Mouse (Mus musculus): ENCODE measurements around the gene Lad1. TPM values are rescaled to one million over a fixed set of nuclear protein-coding genes. Genes with fewer than 3 reads are reported as not detected.

The Lad1 gene
- polyA plus RNA-seq, 2 experiments = 12.2 to 25.9 TPM

DNA sequence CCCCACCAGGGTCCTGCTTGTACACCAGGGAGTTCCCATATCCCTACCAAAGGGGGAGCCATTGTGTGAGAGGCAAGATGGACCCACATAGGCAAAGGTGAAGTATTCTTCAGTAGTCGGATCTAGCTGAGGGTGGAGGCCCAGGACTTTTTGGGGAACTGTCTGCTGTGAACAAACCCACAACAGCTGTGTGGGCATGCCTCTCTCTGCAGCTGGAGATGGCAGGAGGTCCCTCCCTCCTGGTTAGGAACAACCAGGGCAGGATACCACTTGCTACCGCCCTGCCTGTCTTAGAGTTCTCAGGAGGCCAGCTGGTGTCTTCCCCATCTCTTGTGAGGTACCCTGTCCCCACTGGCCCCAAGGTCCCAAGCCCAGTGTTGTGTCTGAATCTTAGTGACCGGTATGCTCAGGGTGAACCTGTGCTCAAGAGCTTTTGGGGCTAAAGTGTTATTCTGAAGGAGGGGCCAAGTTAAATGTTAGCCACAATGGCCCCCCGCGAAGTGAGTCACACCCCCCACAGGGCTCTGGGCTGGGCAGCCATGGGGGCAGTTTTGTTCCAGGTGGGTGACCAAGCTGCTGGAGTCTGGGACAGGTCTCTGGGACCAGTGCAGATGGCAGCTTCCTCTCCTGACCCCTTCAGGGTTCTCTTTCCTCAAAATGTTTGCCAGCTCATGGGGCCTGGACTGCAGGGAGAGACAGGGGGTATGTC is 4.6 kb upstream of the Lad1 start:
- Histone ChIP-seq H3K4me2 (replicated peaks; ENCODE audit: low read depth, low read length, severe bottlenecking) (no peak overlapping the region), H3K9ac (ENCODE audit: low read depth, low read length, severe bottlenecking) (no peak overlapping the region), H3K4me1 (ENCODE audit: control insufficient read depth, insufficient read depth, low read length) (0 out of 2 replicates have a peak, but pooled peaks cover 2% of the 10 kb centered on the region), H3K9me3 (ENCODE audit: control insufficient read depth, low read length) (no peaks in the 10 kb centered on the region), H3K4me3 (replicated peaks; ENCODE audit: low read length) (no peak overlapping the region), H3K27ac (replicated peaks; ENCODE audit: low read depth, low read length) (no peak overlapping the region), H3K27me3 (ENCODE audit: control insufficient read depth, insufficient read depth, low read length) (peaks cover 23% of the 10 kb centered on the region), H3K36me3 (ENCODE audit: control insufficient read depth, insufficient read depth, low read length) (no peaks in the 10 kb centered on the region)
- no peak for TF ChIP-seq POLR2A (IDR thresholded peaks at IDR 0.05; ENCODE audit: borderline replicate concordance, extremely low read depth, insufficient read depth, insufficient read length)
- no peak for ATAC-seq (ENCODE audit: low FRiP score, low read depth)
- DNase-seq (ENCODE audit: low spot score) = no peak
- 66% methylated on average over 5 of the region's 5 CpGs for WGBS

DNA sequence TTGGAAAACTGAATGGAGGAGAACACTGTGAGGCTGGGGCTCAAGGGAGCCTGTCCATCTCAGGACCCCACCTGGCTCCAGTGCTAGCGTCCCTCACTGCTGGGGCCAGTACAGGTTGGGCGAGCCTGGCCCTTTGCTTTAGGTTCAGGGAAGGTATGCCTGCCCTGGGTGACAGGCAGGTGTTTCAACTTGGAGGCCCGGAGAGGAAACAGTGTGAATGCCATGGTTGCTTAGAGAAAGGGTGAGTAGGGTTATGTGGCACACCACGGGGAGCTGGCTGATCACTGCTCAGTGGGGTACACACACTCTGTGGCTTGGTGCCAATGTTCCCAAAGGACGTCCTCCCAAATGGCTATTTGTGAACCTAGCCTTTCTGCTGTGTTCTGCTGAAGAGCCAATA is 3.9 kb upstream of the Lad1 start:
- 80% methylated on average over 5 of the region's 5 CpGs for WGBS
- Histone ChIP-seq H3K4me3 (replicated peaks; ENCODE audit: low read length) (no peak overlapping the region), H3K36me3 (ENCODE audit: control insufficient read depth, insufficient read depth, low read length) (no peaks in the 10 kb centered on the region), H3K27ac (replicated peaks; ENCODE audit: low read depth, low read length) (no peak overlapping the region), H3K9ac (ENCODE audit: low read depth, low read length, severe bottlenecking) (no peak overlapping the region), H3K9me3 (ENCODE audit: control insufficient read depth, low read length) (no peaks in the 10 kb centered on the region), H3K4me2 (replicated peaks; ENCODE audit: low read depth, low read length, severe bottlenecking) (no peak overlapping the region), H3K27me3 (ENCODE audit: control insufficient read depth, insufficient read depth, low read length) (peaks cover 30% of the 10 kb centered on the region), H3K4me1 (ENCODE audit: control insufficient read depth, insufficient read depth, low read length) (0 out of 2 replicates have a peak, but pooled peaks cover 3% of the 10 kb centered on the region)
- TF ChIP-seq POLR2A (IDR thresholded peaks at IDR 0.05; ENCODE audit: borderline replicate concordance, extremely low read depth, insufficient read depth, insufficient read length) = no peak
- no peak for ATAC-seq (ENCODE audit: low FRiP score, low read depth)
- no peak for DNase-seq (ENCODE audit: low spot score)

DNA sequence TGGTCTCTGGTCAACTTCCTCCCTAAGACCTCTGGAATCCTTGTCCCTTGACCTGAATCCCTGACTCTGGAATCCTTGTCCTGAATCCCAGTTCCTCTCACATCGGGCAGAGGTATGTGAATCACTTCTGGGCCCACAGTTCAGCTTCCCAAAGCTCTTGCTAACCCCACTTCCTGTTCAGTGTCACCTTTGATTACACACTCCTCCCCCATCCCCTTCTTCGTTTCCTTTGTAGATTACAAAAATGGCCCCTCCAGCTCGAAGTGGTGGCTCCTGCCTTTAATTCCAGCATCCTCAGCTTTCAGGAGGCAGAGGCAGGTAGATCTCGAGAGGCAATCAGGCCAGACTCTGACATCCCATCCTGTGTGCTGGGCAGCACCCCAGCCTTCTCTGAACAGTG is 803 bp upstream of the Lad1 start:
- TF ChIP-seq POLR2A (IDR thresholded peaks at IDR 0.05; ENCODE audit: borderline replicate concordance, extremely low read depth, insufficient read depth, insufficient read length) = no peak
- no peaks in the 10 kb centered on the region for H3K36me3 ChIP-seq (ENCODE audit: control insufficient read depth, insufficient read depth, low read length)
- H3K27me3 ChIP-seq (ENCODE audit: control insufficient read depth, insufficient read depth, low read length) = peaks cover 37% of the 10 kb centered on the region
- H3K9me3 ChIP-seq (ENCODE audit: control insufficient read depth, low read length) = no peaks in the 10 kb centered on the region
- 62% methylated on average over 4 of the region's 4 CpGs for WGBS
- no peak overlapping the region for H3K4me2 ChIP-seq (replicated peaks; ENCODE audit: low read depth, low read length, severe bottlenecking)
- DNase-seq (ENCODE audit: low spot score) (no peak), ATAC-seq (ENCODE audit: low FRiP score, low read depth) (no peak)
- H3K4me3 ChIP-seq (replicated peaks; ENCODE audit: low read length) = no peak overlapping the region
- no peak overlapping the region for H3K9ac ChIP-seq (ENCODE audit: low read depth, low read length, severe bottlenecking)
- H3K27ac ChIP-seq (replicated peaks; ENCODE audit: low read depth, low read length) = no peak overlapping the region
- H3K4me1 ChIP-seq (ENCODE audit: control insufficient read depth, insufficient read depth, low read length) = 0 out of 2 replicates have a peak, but pooled peaks cover 3% of the 10 kb centered on the region

DNA sequence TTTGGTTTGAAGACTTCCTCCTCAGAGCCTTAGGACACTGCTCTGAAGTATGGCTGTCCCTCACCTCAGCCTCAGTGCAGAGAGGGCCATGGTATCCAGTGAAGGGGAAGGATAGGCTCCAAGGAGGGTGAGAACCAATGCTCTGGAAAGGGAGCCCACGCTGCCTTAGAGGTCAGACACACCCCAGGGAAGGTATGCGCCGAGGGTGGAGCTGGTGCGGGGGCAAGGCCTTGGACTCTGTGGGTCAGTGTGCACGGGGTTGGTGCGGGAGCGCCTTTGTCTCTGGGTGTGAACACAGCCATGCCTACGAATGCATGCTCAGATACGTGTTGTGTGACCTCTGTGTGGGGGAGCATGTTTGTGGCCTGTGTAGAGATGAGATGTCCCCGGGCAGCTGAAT is 1.7 kb downstream of the Lad1 start:
- H3K36me3 ChIP-seq (ENCODE audit: control insufficient read depth, insufficient read depth, low read length) = no peaks in the 10 kb centered on the region
- DNase-seq (ENCODE audit: low spot score) (no peak), ATAC-seq (ENCODE audit: low FRiP score, low read depth) (no peak)
- H3K27me3 ChIP-seq (ENCODE audit: control insufficient read depth, insufficient read depth, low read length) = peaks cover 37% of the 10 kb centered on the region
- no peak overlapping the region for H3K4me2 ChIP-seq (replicated peaks; ENCODE audit: low read depth, low read length, severe bottlenecking)
- WGBS = 88% methylated on average over 10 of the region's 10 CpGs
- no peak overlapping the region for H3K9ac ChIP-seq (ENCODE audit: low read depth, low read length, severe bottlenecking)
- H3K4me3 ChIP-seq (replicated peaks; ENCODE audit: low read length) = no peak overlapping the region
- H3K9me3 ChIP-seq (ENCODE audit: control insufficient read depth, low read length) = no peaks in the 10 kb centered on the region
- no peak for TF ChIP-seq POLR2A (IDR thresholded peaks at IDR 0.05; ENCODE audit: borderline replicate concordance, extremely low read depth, insufficient read depth, insufficient read length)
- H3K27ac ChIP-seq (replicated peaks; ENCODE audit: low read depth, low read length) = no peak overlapping the region
- 0 out of 2 replicates have a peak, but pooled peaks cover 3% of the 10 kb centered on the region for H3K4me1 ChIP-seq (ENCODE audit: control insufficient read depth, insufficient read depth, low read length)

DNA sequence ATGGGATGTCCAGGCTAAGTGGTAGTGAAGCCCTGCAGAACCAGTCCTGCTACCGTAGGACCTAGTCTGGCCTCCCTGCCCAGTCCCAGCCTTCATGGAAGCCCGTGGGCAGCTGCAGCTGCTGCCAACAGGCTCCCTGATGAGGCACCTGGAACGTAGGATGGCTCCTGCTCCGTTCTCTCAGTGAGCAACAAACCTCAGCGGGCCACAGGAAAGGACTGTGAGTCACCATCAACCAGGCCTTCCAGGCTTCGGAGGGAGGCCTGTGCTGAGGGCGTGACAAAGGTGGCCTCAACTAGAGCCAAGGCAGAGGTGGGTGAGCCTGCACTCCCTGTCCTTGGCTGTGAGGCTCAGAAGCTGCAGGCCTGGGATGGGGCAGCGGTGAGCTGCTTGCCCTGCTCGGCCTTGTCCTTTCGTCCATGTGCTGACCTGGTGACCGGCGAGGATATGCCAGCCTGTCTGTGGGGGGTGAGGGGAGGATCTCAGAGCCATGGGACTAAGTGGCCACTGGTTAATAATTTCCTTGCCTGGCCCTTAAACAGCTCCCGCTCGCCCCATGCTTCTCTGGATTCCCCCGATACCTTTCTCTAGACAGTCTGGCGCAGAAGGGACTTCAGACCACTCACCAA is 2.5 kb downstream of the Lad1 start:
- Histone ChIP-seq H3K4me3 (replicated peaks; ENCODE audit: low read length) (no peak overlapping the region), H3K27me3 (ENCODE audit: control insufficient read depth, insufficient read depth, low read length) (peaks cover 37% of the 10 kb centered on the region), H3K4me2 (replicated peaks; ENCODE audit: low read depth, low read length, severe bottlenecking) (no peak overlapping the region), H3K4me1 (ENCODE audit: control insufficient read depth, insufficient read depth, low read length) (0 out of 2 replicates have a peak, but pooled peaks cover 3% of the 10 kb centered on the region), H3K27ac (replicated peaks; ENCODE audit: low read depth, low read length) (no peak overlapping the region), H3K9ac (ENCODE audit: low read depth, low read length, severe bottlenecking) (no peak overlapping the region), H3K36me3 (ENCODE audit: control insufficient read depth, insufficient read depth, low read length) (no peaks in the 10 kb centered on the region), H3K9me3 (ENCODE audit: control insufficient read depth, low read length) (no peaks in the 10 kb centered on the region)
- no peak for DNase-seq (ENCODE audit: low spot score)
- no peak for TF ChIP-seq POLR2A (IDR thresholded peaks at IDR 0.05; ENCODE audit: borderline replicate concordance, extremely low read depth, insufficient read depth, insufficient read length)
- ATAC-seq (ENCODE audit: low FRiP score, low read depth) = no peak
- 84% methylated on average over 16 of the region's 16 CpGs for WGBS

Measured in limb, embryonic 14.5 days (tissue).